ENCODE assay signal across 12 mouse cellular contexts in genomic region chr9:15525246-15525645, GRCm38 (mm10). TPM values are rescaled to one million over a fixed set of nuclear protein-coding genes. Genes with fewer than 3 reads are reported as not detected.
DNase-seq lines count a peak whose midpoint lies in the region; ATAC-seq and TF ChIP-seq lines count a peak whose summit lies in the region.
"Had no signal": no experiment of that assay in that cellular context is flagged by ENCODE, and none has a peak within 500 bp of the region (broad histone marks: within the 10 kb centered on the region; RNA-seq: fewer than 3 reads in every experiment).

No protein-coding gene starts in this region.

- no peaks in the 10 kb centered on the region for H3K27me3 ChIP-seq in heart, embryonic 15.5 days
- no peaks in the 10 kb centered on the region for H3K27me3 ChIP-seq in stomach, embryonic 14.5 days (ENCODE audit: control insufficient read depth, insufficient read depth, low read length)
- H3K27me3 ChIP-seq: hindbrain, embryonic 15.5 days; liver, embryonic 15.5 days had no signal

- H3K4me1 ChIP-seq in heart, embryonic 15.5 days (replicated peaks): peaks cover 67% of the 10 kb centered on the region
- H3K4me1 ChIP-seq in stomach, embryonic 14.5 days (ENCODE audit: control insufficient read depth, insufficient read depth, low read length): peaks cover 27% of the 10 kb centered on the region

- 26% methylated on average over 8 of the region's 8 CpGs for WGBS in heart, embryonic 15.5 days
- 52% methylated on average over 8 of the region's 8 CpGs for WGBS in stomach, embryonic 14.5 days

- peak; percentile 71 for ATAC-seq in heart, embryonic 15.5 days (replicated peaks; ENCODE audit: insufficient number of reproducible peaks, insufficient read depth, low FRiP score, low read depth)
- ATAC-seq in stomach, embryonic 14.5 days (ENCODE audit: insufficient number of reproducible peaks, insufficient read depth, low FRiP score, low read depth): no peak; the same call in 1 of the 2 replicates
- ATAC-seq in monocyte, adult 5-6 weeks (replicated peaks; ENCODE audit: insufficient number of reproducible peaks, low FRiP score, low TSS enrichment, poor library complexity, severe bottlenecking): no peak
- ATAC-seq: midbrain, embryonic 16.5 days had no signal

- no peak overlapping the region for H3K9ac ChIP-seq in heart, embryonic 15.5 days
- H3K9ac ChIP-seq in stomach, embryonic 14.5 days (replicated peaks; ENCODE audit: low read depth, low read length): no peak overlapping the region
- H3K9ac ChIP-seq: hindbrain, embryonic 15.5 days; liver, embryonic 15.5 days had no signal

- peak overlapping the region; percentile 22; the same call in 1 of the 2 replicates for H3K4me2 ChIP-seq in heart, embryonic 15.5 days
- H3K4me2 ChIP-seq in stomach, embryonic 14.5 days (replicated peaks; ENCODE audit: low read depth, low read length): no peak overlapping the region
- H3K4me2 ChIP-seq: hindbrain, embryonic 15.5 days; liver, embryonic 15.5 days had no signal

- H3K36me3 ChIP-seq in heart, embryonic 15.5 days: no peaks in the 10 kb centered on the region
- no peaks in the 10 kb centered on the region for H3K36me3 ChIP-seq in stomach, embryonic 14.5 days (ENCODE audit: control insufficient read depth, insufficient read depth, low read length)
- H3K36me3 ChIP-seq: hindbrain, embryonic 15.5 days; liver, embryonic 15.5 days had no signal

- DNase-seq in layer of hippocampus, adult 2 months (ENCODE audit: low spot score in 2 of 2): no peak
- no peak for DNase-seq in layer of hippocampus, postnatal 36 days
- DNase-seq in kidney, postnatal 25 days: peak; percentile 44 to 79
- no peak for DNase-seq in yolk sac, embryonic 10.5 days (ENCODE audit: low spot score)

- peak overlapping the region; percentile 77 for H3K27ac ChIP-seq in layer of hippocampus, adult 2 months
- peak overlapping the region; percentile 62 for H3K27ac ChIP-seq in heart, embryonic 15.5 days
- H3K27ac ChIP-seq in stomach, embryonic 14.5 days (ENCODE audit: low read length): peak overlapping the region; percentile 44; the same call in 1 of the 2 replicates
- H3K27ac ChIP-seq: hindbrain, embryonic 15.5 days; left cerebral cortex, adult 2 months; liver, embryonic 15.5 days had no signal

- H3K4me3 ChIP-seq in layer of hippocampus, adult 2 months: no peak overlapping the region
- no peak overlapping the region for H3K4me3 ChIP-seq in heart, embryonic 15.5 days
- H3K4me3 ChIP-seq in stomach, embryonic 14.5 days (ENCODE audit: low read depth, low read length): no peak overlapping the region
- H3K4me3 ChIP-seq: erythroblast, embryonic 14.5 days; hindbrain, embryonic 15.5 days; left cerebral cortex, adult 2 months; liver, embryonic 15.5 days had no signal

- TF ChIP-seq CTCF in layer of hippocampus, adult 2 months (conservative IDR thresholded peaks at IDR 0.05): no peak

- H3K9me3 ChIP-seq in heart, embryonic 15.5 days (replicated peaks): no peaks in the 10 kb centered on the region
- H3K9me3 ChIP-seq in stomach, embryonic 14.5 days (ENCODE audit: control insufficient read depth, low read depth, low read length): no peaks in the 10 kb centered on the region
- H3K9me3 ChIP-seq: hindbrain, embryonic 15.5 days; liver, embryonic 15.5 days had no signal

RNA-seq across cellular contexts. Expression of gene Smco4, which starts 32.0 kb away (rescaled TPM):
- 1 to 10 TPM; 6.6 to 8.6 TPM for total RNA-seq in layer of hippocampus, adult 2 months (2021)
- total RNA-seq in layer of hippocampus, postnatal 36 days (2021): 1 to 10 TPM; 5.7 to 8.0 TPM
- 2.1 and 2.2 TPM in 2 replicates for polyA plus RNA-seq in heart, embryonic 15.5 days (2015; fragmentation: Nextera tagmentation; extraction: Ambion mirVana)
- polyA plus RNA-seq in stomach, embryonic 14.5 days (2014; fragmentation: Nextera tagmentation; extraction: Ambion mirVana): 5.3 and 8.2 TPM in 2 replicates
- 1.8 to 2.1 TPM in 2 of 3 replicates, not detected in the other for total RNA-seq in monocyte, adult 5-6 weeks (2017)

Comparison
In these comparisons a context has a peak if more than half of its experiments do, and no peak if none do; other contexts are left out.
1. DNase-seq: peak in kidney, postnatal 25 days (2 of 2); none in layer of hippocampus, adult 2 months (0 of 2), layer of hippocampus, postnatal 36 days (0 of 2) and yolk sac, embryonic 10.5 days (single experiment).
2. Peak in every context shown above with its lines, with median percentiles within 50 percentile points of each other: H3K27ac ChIP-seq.